Mouse (Mus musculus) left cerebral cortex, adult 2 months (tissue): Measurements from ENCODE around the gene Dcaf11. TPM values are rescaled to one million over a fixed set of nuclear protein-coding genes. Genes with fewer than 3 reads are reported as not detected.

ENCODE experiments used
- DNase-seq, 2 experiments: peaks; one replicate each; pipeline ENCODE4 v3.0.0; 2021 to 2022; ENCODE audit warnings: low spot score in 2 of 2, mixed read lengths in 1 of 2; ENCODE audit errors: extremely low spot score in 1 of 2
- H3K27ac ChIP-seq: fragments of 200-600 bp; 2 replicates; pipeline ENCODE4 v1.8.1; 2022
- H3K4me3 ChIP-seq: fragments of 200-600 bp; 2 replicates; pipeline ENCODE4 v1.8.1; 2022
- CTCF ChIP-seq: fragments of 200-600 bp; IDR thresholded peaks from 2 replicates; pipeline ENCODE4 v1.8.1; 2022; ENCODE audit warnings: antibody characterized with exemption, mild to moderate bottlenecking, moderate library complexity
- intact Hi-C: fragments of 180-260 bp; cut with DNase I; formaldehyde crosslinking; loops from one replicate; pipeline ENCODE4 v1.15.1; 2025
- total RNA-seq, 2 experiments: library from RNA; stranded (reverse); gene quantifications; 2 replicates each; pipeline ENCODE4 v1.2.3; 2021

Dcaf11 gene
- total RNA-seq, 2 experiments from 2014 or later = 76.8 to 80.8 TPM

GRCm38 (mm10) chr14:55577871-55578667 is 18.3 kb downstream of the Dcaf11 start, which contains the start of gene Psme1:
TSS of gene Psme1 (plus strand) at chr14:55578123.
- TF ChIP-seq CTCF = no peak
- intact Hi-C loops = no loop called here

GRCm38 (mm10) chr14:55578668-55579269 is 19.0 kb downstream of the Dcaf11 start:
- peak overlapping the region; percentile 89 for H3K27ac ChIP-seq
- intact Hi-C loops = no loop called here
- no peak for DNase-seq
- peak overlapping the region; percentile 70 for H3K4me3 ChIP-seq
- no peak for TF ChIP-seq CTCF

More at GRCm38 (mm10) chr14:55577871-55578667, 18.3 kb downstream of the Dcaf11 start, which contains the start of gene Psme1:
- peak within 1 kb of the TSS; percentile 89 for H3K27ac ChIP-seq
- H3K4me3 ChIP-seq = peak within 1 kb of the TSS; percentile 70
- peak; percentile 65 to 71 for DNase-seq

- no peak for TF ChIP-seq CTCF
- Histone ChIP-seq H3K4me3 (no peak overlapping the region), H3K27ac (no peak overlapping the region)
- intact Hi-C loops = no loop called here
- no peak for DNase-seq
These were observed 20.0 kb downstream of the Dcaf11 start for GRCm38 (mm10) chr14:55579511-55580496.

- intact Hi-C loops = no loop called here
- no peak for TF ChIP-seq CTCF
- no peak overlapping the region for H3K27ac ChIP-seq
- no peak for DNase-seq
- H3K4me3 ChIP-seq = no peak overlapping the region
These were observed 20.9 kb downstream of the Dcaf11 start for GRCm38 (mm10) chr14:55580731-55581130.

- H3K4me3 ChIP-seq = no peak overlapping the region
- intact Hi-C loops = no loop called here
- TF ChIP-seq CTCF = peak; percentile 57
- DNase-seq = no peak
- no peak overlapping the region for H3K27ac ChIP-seq
These were observed 22.3 kb downstream of the Dcaf11 start for GRCm38 (mm10) chr14:55581981-55582681.

GRCm38 (mm10) chr14:55584303-55584701 is 24.5 kb downstream of the Dcaf11 start:
- no peak for DNase-seq
- H3K27ac ChIP-seq = peak overlapping the region; percentile 93
- TF ChIP-seq CTCF = no peak
- intact Hi-C loops = no loop called here
- H3K4me3 ChIP-seq = peak overlapping the region; percentile 90

GRCm38 (mm10) chr14:55584702-55585565 is 25.1 kb downstream of the Dcaf11 start, which contains the start of gene Emc9:
TSS of gene Emc9 (minus strand) at chr14:55585302.
- Histone ChIP-seq H3K4me3 (peak within 1 kb of the TSS; percentile 90), H3K27ac (peak within 1 kb of the TSS; percentile 93)
- no peak; the same call in 1 of the 2 replicates for TF ChIP-seq CTCF
- peak; percentile 59 to 64 for DNase-seq
- intact Hi-C loops = no loop called here

- H3K4me3 ChIP-seq = peak overlapping the region; percentile 90
- intact Hi-C loops = no loop called here
- H3K27ac ChIP-seq = peak overlapping the region; percentile 93
These were observed 25.8 kb downstream of the Dcaf11 start for GRCm38 (mm10) chr14:55585566-55585960.

GRCm38 (mm10) chr14:55586149-55586548 is 26.3 kb downstream of the Dcaf11 start:
- DNase-seq = no peak

More at GRCm38 (mm10) chr14:55585566-55585960, 25.8 kb downstream of the Dcaf11 start:
- no peak for TF ChIP-seq CTCF
- no peak for DNase-seq

GRCm38 (mm10) chr14:55589271-55589670 is 29.5 kb downstream of the Dcaf11 start:
- no peak for TF ChIP-seq CTCF
- intact Hi-C loops = no loop called here
- no peak overlapping the region for H3K4me3 ChIP-seq
- no peak overlapping the region for H3K27ac ChIP-seq
- DNase-seq = no peak

More at GRCm38 (mm10) chr14:55586149-55586548, 26.3 kb downstream of the Dcaf11 start:
- intact Hi-C loops = no loop called here
- Histone ChIP-seq H3K4me3 (no peak overlapping the region), H3K27ac (no peak overlapping the region)
- no peak; the same call in 1 of the 2 replicates for TF ChIP-seq CTCF
